Mouse (Mus musculus) heart, embryonic 10.5 days (tissue): Measurements from ENCODE around the gene Zar1l. TPM values are rescaled to one million over a fixed set of nuclear protein-coding genes. Genes with fewer than 3 reads are reported as not detected.

Experiments
- DNase-seq: peaks from one replicate; pipeline ENCODE4 v3.0.0-alpha.2; 2017; ENCODE audit warnings: low spot score
- H3K27ac ChIP-seq: fragments of 300-500 bp; sonication (generic); 2 replicates; pipeline ENCODE4 v1.5.1; 2016; ENCODE audit warnings: mild to moderate bottlenecking
- H3K27me3 ChIP-seq: fragments of 300-500 bp; sonication (generic); 2 replicates; pipeline ENCODE4 v1.6.1; 2016; ENCODE audit warnings: mild to moderate bottlenecking; ENCODE audit not compliant: poor library complexity, insufficient read depth, severe bottlenecking
- H3K36me3 ChIP-seq: fragments of 300-500 bp; sonication (generic); 2 replicates; pipeline ENCODE4 v1.6.1; 2016; ENCODE audit warnings: mild to moderate bottlenecking, moderate library complexity
- H3K4me1 ChIP-seq: fragments of 300-500 bp; sonication (generic); 2 replicates; pipeline ENCODE4 v1.6.1; 2016; ENCODE audit warnings: mild to moderate bottlenecking
- H3K4me3 ChIP-seq: fragments of 300-500 bp; sonication (generic); 2 replicates; pipeline ENCODE4 v1.5.1; 2016; ENCODE audit warnings: mild to moderate bottlenecking, moderate library complexity
- H3K9me3 ChIP-seq: fragments of 300-500 bp; sonication (generic); 2 replicates; pipeline ENCODE4 v1.6.1; 2016; ENCODE audit warnings: mild to moderate bottlenecking, moderate library complexity
- WGBS: fragments of 180-500 bp; shearing (Covaris S2); methylation state at CpG from one replicate; pipeline ENCODE4 v1.1.7; 2016; 5-methylcytosine and 5-hydroxymethylcytosine counted together
- polyA plus RNA-seq: library from polyadenylated mRNA; unstranded; fragments of >200 nt; fragmentation: Nextera tagmentation; extraction: Ambion mirVana; gene quantifications from 2 replicates; pipeline ENCODE4 v1.2.1, GENCODE M21; 2016

The Zar1l gene
- polyA plus RNA-seq = not detected in 2 replicates

- H3K36me3 ChIP-seq = no peaks in the 10 kb centered on the region
Observed at GRCm38 (mm10) chr5:150518064-150518463, at the start of gene Zar1l. Gene Zar1l, minus strand, starts transcription at chr5:150518164.

GRCm38 (mm10) chr5:150566971-150567370 is 49.0 kb upstream of the Zar1l start:
- no peak overlapping the region for H3K27ac ChIP-seq
- peak; percentile 7 for DNase-seq
- H3K27me3 ChIP-seq = no peaks in the 10 kb centered on the region
- 94% methylated on average over 5 of the region's 5 CpGs for WGBS
- no peaks in the 10 kb centered on the region for H3K4me1 ChIP-seq
- no peaks in the 10 kb centered on the region for H3K9me3 ChIP-seq
- no peak overlapping the region for H3K4me3 ChIP-seq
- peaks cover 75% of the 10 kb centered on the region for H3K36me3 ChIP-seq

More at GRCm38 (mm10) chr5:150518064-150518463, at the start of gene Zar1l:
- Histone ChIP-seq H3K27ac (no peak within 1 kb of the TSS; the same call in 1 of the 2 replicates), H3K4me1 (peaks cover 6% of the 10 kb centered on the region; the same call in 1 of the 2 replicates), H3K9me3 (no peaks in the 10 kb centered on the region), H3K27me3 (peaks cover 6% of the 10 kb centered on the region; the same call in 1 of the 2 replicates), H3K4me3 (no peak within 1 kb of the TSS)
- 49% methylated on average over 4 of the region's 4 CpGs for WGBS
- no peak for DNase-seq

- Histone ChIP-seq H3K27me3 (no peaks in the 10 kb centered on the region), H3K9me3 (no peaks in the 10 kb centered on the region), H3K36me3 (peaks cover 81% of the 10 kb centered on the region), H3K4me1 (no peaks in the 10 kb centered on the region), H3K27ac (no peak overlapping the region), H3K4me3 (no peak overlapping the region)
- no peak for DNase-seq
- 69% methylated on average over 3 of the region's 3 CpGs for WGBS
Observed at GRCm38 (mm10) chr5:150566226-150566625, 48.3 kb upstream of the Zar1l start.

GRCm38 (mm10) chr5:150564426-150564825 is 46.5 kb upstream of the Zar1l start:
- no peak for DNase-seq
- no peak overlapping the region for H3K4me3 ChIP-seq
- no peaks in the 10 kb centered on the region for H3K27me3 ChIP-seq
- H3K36me3 ChIP-seq = peaks cover 77% of the 10 kb centered on the region
- no peaks in the 10 kb centered on the region for H3K9me3 ChIP-seq
- H3K4me1 ChIP-seq = no peaks in the 10 kb centered on the region
- 89% methylated on average over 6 of the region's 6 CpGs for WGBS
- no peak overlapping the region for H3K27ac ChIP-seq

- Histone ChIP-seq H3K4me1 (no peaks in the 10 kb centered on the region), H3K4me3 (no peak overlapping the region), H3K27me3 (no peaks in the 10 kb centered on the region), H3K27ac (no peak overlapping the region), H3K36me3 (peaks cover 74% of the 10 kb centered on the region), H3K9me3 (no peaks in the 10 kb centered on the region)
- WGBS = 82% methylated on average over 5 of the region's 5 CpGs
- DNase-seq = no peak
Observed at GRCm38 (mm10) chr5:150561783-150562182, 43.8 kb upstream of the Zar1l start.

- Histone ChIP-seq H3K36me3 (peaks cover 72% of the 10 kb centered on the region), H3K27ac (no peak overlapping the region), H3K9me3 (no peaks in the 10 kb centered on the region), H3K4me3 (no peak overlapping the region), H3K4me1 (no peaks in the 10 kb centered on the region), H3K27me3 (no peaks in the 10 kb centered on the region)
- no peak for DNase-seq
Observed at GRCm38 (mm10) chr5:150561376-150561775, 43.4 kb upstream of the Zar1l start.

GRCm38 (mm10) chr5:150560851-150561250 is 42.9 kb upstream of the Zar1l start:
- WGBS = 96% methylated on average over 5 of the region's 5 CpGs
- Histone ChIP-seq H3K4me1 (no peaks in the 10 kb centered on the region), H3K9me3 (no peaks in the 10 kb centered on the region), H3K27me3 (no peaks in the 10 kb centered on the region), H3K36me3 (peaks cover 69% of the 10 kb centered on the region), H3K27ac (no peak overlapping the region), H3K4me3 (no peak overlapping the region)
- no peak for DNase-seq

GRCm38 (mm10) chr5:150559519-150560103 is 41.6 kb upstream of the Zar1l start:
- no peak for DNase-seq
- 72% methylated on average over 6 of the region's 6 CpGs for WGBS
- Histone ChIP-seq H3K27ac (0 out of 2 replicates have a peak overlapping the region, but pooled peaks have one; percentile 29), H3K4me1 (no peaks in the 10 kb centered on the region), H3K4me3 (no peak overlapping the region), H3K27me3 (no peaks in the 10 kb centered on the region), H3K9me3 (no peaks in the 10 kb centered on the region), H3K36me3 (peaks cover 74% of the 10 kb centered on the region)

- Histone ChIP-seq H3K9me3 (no peaks in the 10 kb centered on the region), H3K4me1 (no peaks in the 10 kb centered on the region), H3K27ac (no peak overlapping the region), H3K27me3 (no peaks in the 10 kb centered on the region), H3K4me3 (no peak overlapping the region), H3K36me3 (peaks cover 66% of the 10 kb centered on the region)
- WGBS = 77% methylated on average over 3 of the region's 3 CpGs
- no peak for DNase-seq
Observed at GRCm38 (mm10) chr5:150551637-150552036, 33.7 kb upstream of the Zar1l start.

GRCm38 (mm10) chr5:150543184-150543583 is 25.2 kb upstream of the Zar1l start:
- DNase-seq = no peak
- H3K36me3 ChIP-seq = peaks cover 25% of the 10 kb centered on the region
- no peak overlapping the region for H3K4me3 ChIP-seq
- no peaks in the 10 kb centered on the region for H3K4me1 ChIP-seq
- WGBS = 89% methylated on average over 2 of the region's 2 CpGs
- H3K27ac ChIP-seq = no peak overlapping the region
- H3K9me3 ChIP-seq = no peaks in the 10 kb centered on the region
- H3K27me3 ChIP-seq = no peaks in the 10 kb centered on the region

- H3K4me3 ChIP-seq = no peak overlapping the region
- WGBS = 94% methylated on average over 1 of the region's 1 CpGs
- no peak overlapping the region for H3K27ac ChIP-seq
- DNase-seq = no peak
- no peaks in the 10 kb centered on the region for H3K9me3 ChIP-seq
- H3K27me3 ChIP-seq = no peaks in the 10 kb centered on the region
- no peaks in the 10 kb centered on the region for H3K4me1 ChIP-seq
- H3K36me3 ChIP-seq = peaks cover 39% of the 10 kb centered on the region
Observed at GRCm38 (mm10) chr5:150541302-150541701, 23.3 kb upstream of the Zar1l start.

- no peak for DNase-seq
- 76% methylated on average over 2 of the region's 2 CpGs for WGBS
- no peaks in the 10 kb centered on the region for H3K9me3 ChIP-seq
- H3K4me1 ChIP-seq = peaks cover 13% of the 10 kb centered on the region; the same call in 1 of the 2 replicates
- no peak overlapping the region for H3K4me3 ChIP-seq
- H3K27ac ChIP-seq = no peak overlapping the region
- H3K36me3 ChIP-seq = peaks cover 11% of the 10 kb centered on the region; the same call in 1 of the 2 replicates
- no peaks in the 10 kb centered on the region for H3K27me3 ChIP-seq
Observed at GRCm38 (mm10) chr5:150525239-150525638, 7.3 kb upstream of the Zar1l start.

GRCm38 (mm10) chr5:150522867-150523234 is 4.9 kb upstream of the Zar1l start:
- H3K4me3 ChIP-seq = peak overlapping the region; percentile 90
- DNase-seq = no peak
- peaks cover 3% of the 10 kb centered on the region; the same call in 1 of the 2 replicates for H3K36me3 ChIP-seq
- no peaks in the 10 kb centered on the region for H3K9me3 ChIP-seq
- 10% methylated on average over 11 of the region's 11 CpGs for WGBS
- H3K4me1 ChIP-seq = peaks cover 13% of the 10 kb centered on the region; the same call in 1 of the 2 replicates
- H3K27ac ChIP-seq = peak overlapping the region; percentile 98
- H3K27me3 ChIP-seq = no peaks in the 10 kb centered on the region
